ENCODE assay signal across 8 mouse cellular contexts in genomic region chr9:31913739-31914591, GRCm38 (mm10). TPM values are rescaled to one million over a fixed set of nuclear protein-coding genes. Genes with fewer than 3 reads are reported as not detected.
A peak's percentile ranks its signal among the peaks of the same experiment; 100 is the strongest.
DNase-seq lines count a peak whose midpoint lies in the region; ATAC-seq and TF ChIP-seq lines count a peak whose summit lies in the region.

No protein-coding gene starts in this region.

- TF ChIP-seq CTCF in thymus, adult 2 months (IDR thresholded peaks at IDR 0.05; ENCODE audit: borderline replicate concordance, control insufficient read depth, extremely low read depth, insufficient read depth, low read length, poor library complexity) = no peak

- peak overlapping the region; percentile 97 for H3K4me2 ChIP-seq in forebrain, embryonic 13.5 days
- peak overlapping the region; percentile 99 for H3K4me2 ChIP-seq in limb, embryonic 13.5 days (replicated peaks)

- H3K4me3 ChIP-seq in thymus, adult 2 months (ENCODE audit: control insufficient read depth, insufficient read depth, low read length) = no peak overlapping the region
- H3K4me3 ChIP-seq in forebrain, embryonic 13.5 days = peak overlapping the region; percentile 53
- H3K4me3 ChIP-seq in limb, embryonic 13.5 days = peak overlapping the region; percentile 61

- H3K9ac ChIP-seq in forebrain, embryonic 13.5 days = peak overlapping the region; percentile 51; the same call in 1 of the 2 replicates
- peak overlapping the region; percentile 70; the same call in 1 of the 2 replicates for H3K9ac ChIP-seq in limb, embryonic 13.5 days

- H3K27ac ChIP-seq in thymus, adult 2 months (ENCODE audit: control insufficient read depth, insufficient read depth, low read length) = no peak overlapping the region
- no peak overlapping the region for H3K27ac ChIP-seq in forebrain, embryonic 13.5 days
- no peak overlapping the region for H3K27ac ChIP-seq in limb, embryonic 13.5 days

- WGBS in thymus, adult 2 months = 3% methylated on average over 54 of the region's 54 CpGs
- 1% methylated on average over 54 of the region's 54 CpGs for WGBS in forebrain, embryonic 13.5 days
- under 1% methylated on average over 54 of the region's 54 CpGs for WGBS in limb, embryonic 13.5 days

- H3K4me1 ChIP-seq in thymus, adult 2 months (replicated peaks; ENCODE audit: control insufficient read depth, insufficient read depth, low read length) = peaks cover 12% of the 10 kb centered on the region
- H3K4me1 ChIP-seq in forebrain, embryonic 13.5 days = peaks cover 25% of the 10 kb centered on the region
- peaks cover 43% of the 10 kb centered on the region for H3K4me1 ChIP-seq in limb, embryonic 13.5 days

- ATAC-seq in forebrain, embryonic 13.5 days = no peak
- no peak for ATAC-seq in limb, embryonic 13.5 days (ENCODE audit: low FRiP score, low read depth)

- H3K36me3 ChIP-seq in thymus, adult 2 months (ENCODE audit: control insufficient read depth, insufficient read depth, low read length) = no peaks in the 10 kb centered on the region
- no peaks in the 10 kb centered on the region for H3K36me3 ChIP-seq in forebrain, embryonic 13.5 days (ENCODE audit: poor library complexity, severe bottlenecking)
- H3K36me3 ChIP-seq in limb, embryonic 13.5 days = no peaks in the 10 kb centered on the region

- H3K27me3 ChIP-seq in thymus, adult 2 months (ENCODE audit: control insufficient read depth, insufficient read depth, low read length) = peaks cover 14% of the 10 kb centered on the region; the same call in 1 of the 2 replicates
- peaks cover 94% of the 10 kb centered on the region for H3K27me3 ChIP-seq in forebrain, embryonic 13.5 days
- H3K27me3 ChIP-seq in limb, embryonic 13.5 days = peaks cover 88% of the 10 kb centered on the region

- no peaks in the 10 kb centered on the region for H3K9me3 ChIP-seq in forebrain, embryonic 13.5 days (replicated peaks)
- no peaks in the 10 kb centered on the region for H3K9me3 ChIP-seq in limb, embryonic 13.5 days

- TF ChIP-seq POLR2A in thymus, adult 2 months (IDR thresholded peaks at IDR 0.05; ENCODE audit: control insufficient read depth, extremely low read depth, insufficient read depth, low read length, poor library complexity) = no peak

- peak; percentile 14 for DNase-seq in thymus, postnatal 4 days
- DNase-seq in thymus, adult 2 months = no peak
- peak; percentile 41 for DNase-seq in retina, postnatal 1 day
- DNase-seq in lung, postnatal 36 days = no peak
- no peak for DNase-seq in ovary, adult 18-20 months (ENCODE audit: low spot score)
- DNase-seq in adrenal gland, postnatal 25 days = no peak

RNA-seq across cellular contexts. Expression of gene Barx2, which starts 0.7 kb away (rescaled TPM):
- 0.66 and 0.85 TPM in 2 replicates for polyA plus RNA-seq in thymus, adult 2 months (2012; rRNA removed)
- not detected in 2 replicates for polyA plus RNA-seq in forebrain, embryonic 13.5 days (2015; fragmentation: Nextera tagmentation; extraction: Ambion mirVana)
- polyA plus RNA-seq in limb, embryonic 13.5 days (2015; fragmentation: Nextera tagmentation; extraction: Ambion mirVana) = 1.8 and 2.1 TPM in 2 replicates
- total RNA-seq in adrenal gland, postnatal 25 days (2021) = not detected in 2 replicates

Comparison
In these comparisons a context has a peak if more than half of its experiments do, and no peak if none do; other contexts are left out.
1. DNase-seq: peak in thymus, postnatal 4 days (single experiment) and retina, postnatal 1 day (single experiment); none in thymus, adult 2 months (single experiment), lung, postnatal 36 days (single experiment), ovary, adult 18-20 months (single experiment) and adrenal gland, postnatal 25 days (single experiment).